Mouse (Mus musculus): ENCODE measurements at regions not wholly inside any gene's neighbourhood (a gene's known extent, or its start where the extent isn't known, plus 50 kb on each side); places are given as distances from the start of the nearest gene placed in this dataset.
A peak's percentile ranks its signal among the peaks of the same experiment; 100 is the strongest.
"Not testable (repeated sequence)": the region's sequence is repeated elsewhere in the genome, so short reads cannot be mapped to it uniquely, and the experiment has no call there.

- Histone ChIP-seq H3K4me2 (ENCODE audit: low read length) (peak overlapping the region; percentile 86), H3K4me3 (ENCODE audit: low read depth, low read length) (peak overlapping the region; percentile 63), H3K9ac (ENCODE audit: low read depth, low read length) (peak overlapping the region; percentile 81), H3K27ac (ENCODE audit: low read length) (peak overlapping the region; percentile 92), H3K9me3 (replicated peaks; ENCODE audit: control insufficient read depth, low read length, poor library complexity, severe bottlenecking) (no peaks in the 10 kb centered on the region), H3K4me1 (ENCODE audit: control insufficient read depth, insufficient read depth, low read length) (peaks cover 16% of the 10 kb centered on the region), H3K36me3 (ENCODE audit: control insufficient read depth, insufficient read depth, low read length) (no peaks in the 10 kb centered on the region), H3K27me3 (ENCODE audit: control insufficient read depth, insufficient read depth, low read depth, low read length) (no peaks in the 10 kb centered on the region)
- 10% methylated on average over 12 of the region's 12 CpGs for WGBS
- peak; percentile 8; the same call in 1 of the 2 replicates for ATAC-seq
Observed at GRCm38 (mm10) chr4:55651811-55652410, 119.6 kb upstream of the Klf4 start.

DNA sequence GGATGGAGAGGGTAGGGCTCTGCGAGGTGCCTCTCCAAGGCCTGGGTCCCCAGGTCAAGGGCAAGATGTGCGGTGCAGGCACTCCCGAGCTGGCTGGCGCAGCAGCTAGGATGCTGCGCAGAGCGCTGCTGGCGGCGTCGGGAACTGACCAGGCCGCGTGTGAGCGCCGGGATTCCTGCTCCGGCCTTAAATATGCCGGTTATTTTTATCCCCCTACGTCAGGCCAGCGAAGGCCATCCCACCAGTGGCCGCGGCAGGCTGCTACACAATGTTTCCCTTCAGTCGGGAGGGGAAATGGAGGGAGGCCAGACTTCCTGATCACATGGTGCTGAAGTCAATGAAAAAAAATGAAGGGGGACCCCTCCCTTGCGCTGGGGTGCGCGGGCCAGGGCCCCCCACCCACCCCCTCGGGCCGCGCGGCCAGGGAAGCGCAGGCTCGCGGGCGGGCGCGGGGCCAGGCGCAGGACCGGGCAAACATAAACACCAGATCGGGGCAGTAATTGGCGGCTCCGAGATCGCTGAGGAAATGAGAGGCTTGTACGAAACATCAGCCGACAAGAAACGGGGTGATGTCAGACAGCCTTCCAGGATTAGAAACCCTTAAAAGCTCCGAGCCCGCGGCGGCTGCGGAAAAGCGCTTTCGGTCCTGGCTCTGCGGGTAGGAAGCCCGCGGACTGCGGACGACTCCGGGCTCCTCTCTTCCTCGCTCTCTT lies 118.9 kb upstream of the Klf4 start:
- Histone ChIP-seq H3K4me1 (ENCODE audit: control insufficient read depth, insufficient read depth, low read length) (peaks cover 16% of the 10 kb centered on the region), H3K27ac (ENCODE audit: low read length) (peak overlapping the region; percentile 92), H3K9ac (ENCODE audit: low read depth, low read length) (peak overlapping the region; percentile 81), H3K4me3 (ENCODE audit: low read depth, low read length) (peak overlapping the region; percentile 63), H3K27me3 (ENCODE audit: control insufficient read depth, insufficient read depth, low read depth, low read length) (no peaks in the 10 kb centered on the region), H3K9me3 (replicated peaks; ENCODE audit: control insufficient read depth, low read length, poor library complexity, severe bottlenecking) (no peaks in the 10 kb centered on the region), H3K4me2 (ENCODE audit: low read length) (peak overlapping the region; percentile 86), H3K36me3 (ENCODE audit: control insufficient read depth, insufficient read depth, low read length) (no peaks in the 10 kb centered on the region)
- under 1% methylated on average over 54 of the region's 56 CpGs for WGBS
- peak; percentile 91 for ATAC-seq

- Histone ChIP-seq H3K9me3 (replicated peaks; ENCODE audit: control insufficient read depth, low read length, poor library complexity, severe bottlenecking) (no peaks in the 10 kb centered on the region), H3K4me2 (ENCODE audit: low read length) (peak overlapping the region; percentile 86; the same call in 1 of the 2 replicates), H3K27me3 (ENCODE audit: control insufficient read depth, insufficient read depth, low read depth, low read length) (no peaks in the 10 kb centered on the region), H3K4me1 (ENCODE audit: control insufficient read depth, insufficient read depth, low read length) (peaks cover 16% of the 10 kb centered on the region), H3K36me3 (ENCODE audit: control insufficient read depth, insufficient read depth, low read length) (no peaks in the 10 kb centered on the region), H3K9ac (ENCODE audit: low read depth, low read length) (peak overlapping the region; percentile 81; the same call in 1 of the 2 replicates), H3K27ac (ENCODE audit: low read length) (peak overlapping the region; percentile 92), H3K4me3 (ENCODE audit: low read depth, low read length) (no peak overlapping the region)
- WGBS = 66% methylated on average over 7 of the region's 7 CpGs
- no peak for ATAC-seq
Observed at GRCm38 (mm10) chr4:55650186-55650585, 117.9 kb upstream of the Klf4 start.

GRCm38 (mm10) chr4:55648376-55648775 lies 116.1 kb upstream of the Klf4 start:
- 49% methylated on average over 7 of the region's 7 CpGs for WGBS
- no peaks in the 10 kb centered on the region for H3K27me3 ChIP-seq (ENCODE audit: control insufficient read depth, insufficient read depth, low read depth, low read length)

DNA sequence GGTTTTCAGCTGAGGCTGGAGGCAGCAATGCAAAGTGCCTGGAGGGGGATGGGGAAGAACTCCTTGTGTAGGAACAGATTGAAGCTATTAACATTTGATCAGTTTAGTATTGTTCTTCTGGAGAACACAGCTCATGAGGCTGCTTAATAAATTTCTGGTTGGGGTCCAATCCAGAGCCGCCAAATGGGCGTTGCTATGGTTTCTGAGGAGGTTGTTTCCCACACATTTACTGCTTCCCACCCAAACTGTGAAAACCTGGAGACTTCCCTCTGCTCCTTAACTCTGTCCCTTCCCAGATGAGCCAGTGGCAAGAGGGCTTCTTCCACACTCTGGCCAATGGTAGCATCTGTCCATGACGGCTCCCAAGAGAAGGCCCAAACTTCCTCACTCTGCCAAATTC lies 113.2 kb upstream of the Klf4 start:
- H3K9ac ChIP-seq (ENCODE audit: low read depth, low read length) = no peak overlapping the region
- no peak overlapping the region for H3K27ac ChIP-seq (ENCODE audit: low read length)
- no peak overlapping the region for H3K4me3 ChIP-seq (ENCODE audit: low read depth, low read length)
- no peak for ATAC-seq
- H3K4me2 ChIP-seq (ENCODE audit: low read length) = no peak overlapping the region
- no peaks in the 10 kb centered on the region for H3K36me3 ChIP-seq (ENCODE audit: control insufficient read depth, insufficient read depth, low read length)
- no peaks in the 10 kb centered on the region for H3K9me3 ChIP-seq (replicated peaks; ENCODE audit: control insufficient read depth, low read length, poor library complexity, severe bottlenecking)
- H3K27me3 ChIP-seq (ENCODE audit: control insufficient read depth, insufficient read depth, low read depth, low read length) = no peaks in the 10 kb centered on the region
- 80% methylated on average over 3 of the region's 3 CpGs for WGBS
- peaks cover 5% of the 10 kb centered on the region for H3K4me1 ChIP-seq (ENCODE audit: control insufficient read depth, insufficient read depth, low read length)

More at GRCm38 (mm10) chr4:55648376-55648775, 116.1 kb upstream of the Klf4 start:
- Histone ChIP-seq H3K36me3 (ENCODE audit: control insufficient read depth, insufficient read depth, low read length) (no peaks in the 10 kb centered on the region), H3K9me3 (replicated peaks; ENCODE audit: control insufficient read depth, low read length, poor library complexity, severe bottlenecking) (no peaks in the 10 kb centered on the region), H3K27ac (ENCODE audit: low read length) (no peak overlapping the region), H3K9ac (ENCODE audit: low read depth, low read length) (no peak overlapping the region), H3K4me2 (ENCODE audit: low read length) (no peak overlapping the region), H3K4me1 (ENCODE audit: control insufficient read depth, insufficient read depth, low read length) (peaks cover 16% of the 10 kb centered on the region), H3K4me3 (ENCODE audit: low read depth, low read length) (no peak overlapping the region)
- no peak for ATAC-seq

- H3K9ac ChIP-seq (ENCODE audit: low read depth, low read length) = no peak overlapping the region
- no peak for ATAC-seq
- H3K36me3 ChIP-seq (ENCODE audit: control insufficient read depth, insufficient read depth, low read length) = no peaks in the 10 kb centered on the region
- no peak overlapping the region for H3K4me3 ChIP-seq (ENCODE audit: low read depth, low read length)
- H3K4me1 ChIP-seq (ENCODE audit: control insufficient read depth, insufficient read depth, low read length) = no peaks in the 10 kb centered on the region
- no peaks in the 10 kb centered on the region for H3K9me3 ChIP-seq (replicated peaks; ENCODE audit: control insufficient read depth, low read length, poor library complexity, severe bottlenecking)
- no peak overlapping the region for H3K4me2 ChIP-seq (ENCODE audit: low read length)
- WGBS = 85% methylated on average over 2 of the region's 2 CpGs
- H3K27me3 ChIP-seq (ENCODE audit: control insufficient read depth, insufficient read depth, low read depth, low read length) = no peaks in the 10 kb centered on the region
- no peak overlapping the region for H3K27ac ChIP-seq (ENCODE audit: low read length)
Observed at GRCm38 (mm10) chr4:55644895-55645294, 112.6 kb upstream of the Klf4 start.

- no peak for ATAC-seq
- H3K36me3 ChIP-seq (ENCODE audit: control insufficient read depth, insufficient read depth, low read length) = no peaks in the 10 kb centered on the region
- no peaks in the 10 kb centered on the region for H3K4me1 ChIP-seq (ENCODE audit: control insufficient read depth, insufficient read depth, low read length)
- H3K27me3 ChIP-seq (ENCODE audit: control insufficient read depth, insufficient read depth, low read depth, low read length) = no peaks in the 10 kb centered on the region
- H3K27ac ChIP-seq (ENCODE audit: low read length) = no peak overlapping the region
- H3K4me2 ChIP-seq (ENCODE audit: low read length) = no peak overlapping the region
- no peak overlapping the region for H3K4me3 ChIP-seq (ENCODE audit: low read depth, low read length)
- no peak overlapping the region for H3K9ac ChIP-seq (ENCODE audit: low read depth, low read length)
- no peaks in the 10 kb centered on the region for H3K9me3 ChIP-seq (replicated peaks; ENCODE audit: control insufficient read depth, low read length, poor library complexity, severe bottlenecking)
- 84% methylated on average over 7 of the region's 7 CpGs for WGBS
Observed at GRCm38 (mm10) chr4:55634946-55635511, 102.8 kb upstream of the Klf4 start.

DNA sequence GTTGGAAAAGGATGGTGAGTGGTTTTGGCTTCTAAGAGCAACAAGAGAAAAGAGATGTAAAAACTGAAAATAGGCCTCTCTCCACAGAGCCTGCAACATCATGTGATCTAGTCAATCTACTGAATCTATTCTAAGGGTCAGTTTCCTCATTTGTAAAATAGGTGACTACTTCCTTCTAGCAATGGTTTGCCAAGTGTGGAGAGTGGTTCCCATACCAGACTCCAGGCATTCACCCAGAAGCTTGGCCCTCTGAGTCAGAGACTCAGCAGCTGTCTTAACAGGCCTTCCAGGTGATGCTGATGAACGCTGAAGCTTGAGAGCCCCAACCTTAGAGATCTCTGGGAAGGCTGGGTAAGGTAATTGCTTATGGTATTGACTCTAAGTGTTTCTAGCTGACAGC lies 98.9 kb upstream of the Klf4 start:
- H3K27ac ChIP-seq (ENCODE audit: low read length) = no peak overlapping the region
- no peak for ATAC-seq
- H3K27me3 ChIP-seq (ENCODE audit: control insufficient read depth, insufficient read depth, low read depth, low read length) = no peaks in the 10 kb centered on the region
- H3K4me3 ChIP-seq (ENCODE audit: low read depth, low read length) = no peak overlapping the region
- no peaks in the 10 kb centered on the region for H3K4me1 ChIP-seq (ENCODE audit: control insufficient read depth, insufficient read depth, low read length)
- WGBS = 95% methylated on average over 1 of the region's 1 CpGs
- H3K36me3 ChIP-seq (ENCODE audit: control insufficient read depth, insufficient read depth, low read length) = no peaks in the 10 kb centered on the region
- H3K9me3 ChIP-seq (replicated peaks; ENCODE audit: control insufficient read depth, low read length, poor library complexity, severe bottlenecking) = no peaks in the 10 kb centered on the region
- H3K4me2 ChIP-seq (ENCODE audit: low read length) = no peak overlapping the region
- no peak overlapping the region for H3K9ac ChIP-seq (ENCODE audit: low read depth, low read length)

GRCm38 (mm10) chr4:55630215-55630614 lies 97.9 kb upstream of the Klf4 start:
- not testable (repeated sequence) for H3K36me3 ChIP-seq (ENCODE audit: control insufficient read depth, insufficient read depth, low read length); ATAC-seq; H3K9me3 ChIP-seq (replicated peaks; ENCODE audit: control insufficient read depth, low read length, poor library complexity, severe bottlenecking); H3K27ac ChIP-seq (ENCODE audit: low read length); H3K27me3 ChIP-seq (ENCODE audit: control insufficient read depth, insufficient read depth, low read depth, low read length); H3K4me3 ChIP-seq (ENCODE audit: low read depth, low read length); H3K4me1 ChIP-seq (ENCODE audit: control insufficient read depth, insufficient read depth, low read length); H3K4me2 ChIP-seq (ENCODE audit: low read length); H3K9ac ChIP-seq (ENCODE audit: low read depth, low read length)
- WGBS = 87% methylated on average over 4 of the region's 4 CpGs

All from midbrain, embryonic 16.5 days (tissue).